Mouse (Mus musculus) spleen, adult 18-20 months (tissue): ENCODE measurements around the gene Abhd2.

Experiments used
- DNase-seq, 2 experiments: peaks; one replicate each; pipeline ENCODE4 v3.0.0; 2022; ENCODE audit warnings: mixed read lengths in 2 of 2

Gene Abhd2

DNA sequence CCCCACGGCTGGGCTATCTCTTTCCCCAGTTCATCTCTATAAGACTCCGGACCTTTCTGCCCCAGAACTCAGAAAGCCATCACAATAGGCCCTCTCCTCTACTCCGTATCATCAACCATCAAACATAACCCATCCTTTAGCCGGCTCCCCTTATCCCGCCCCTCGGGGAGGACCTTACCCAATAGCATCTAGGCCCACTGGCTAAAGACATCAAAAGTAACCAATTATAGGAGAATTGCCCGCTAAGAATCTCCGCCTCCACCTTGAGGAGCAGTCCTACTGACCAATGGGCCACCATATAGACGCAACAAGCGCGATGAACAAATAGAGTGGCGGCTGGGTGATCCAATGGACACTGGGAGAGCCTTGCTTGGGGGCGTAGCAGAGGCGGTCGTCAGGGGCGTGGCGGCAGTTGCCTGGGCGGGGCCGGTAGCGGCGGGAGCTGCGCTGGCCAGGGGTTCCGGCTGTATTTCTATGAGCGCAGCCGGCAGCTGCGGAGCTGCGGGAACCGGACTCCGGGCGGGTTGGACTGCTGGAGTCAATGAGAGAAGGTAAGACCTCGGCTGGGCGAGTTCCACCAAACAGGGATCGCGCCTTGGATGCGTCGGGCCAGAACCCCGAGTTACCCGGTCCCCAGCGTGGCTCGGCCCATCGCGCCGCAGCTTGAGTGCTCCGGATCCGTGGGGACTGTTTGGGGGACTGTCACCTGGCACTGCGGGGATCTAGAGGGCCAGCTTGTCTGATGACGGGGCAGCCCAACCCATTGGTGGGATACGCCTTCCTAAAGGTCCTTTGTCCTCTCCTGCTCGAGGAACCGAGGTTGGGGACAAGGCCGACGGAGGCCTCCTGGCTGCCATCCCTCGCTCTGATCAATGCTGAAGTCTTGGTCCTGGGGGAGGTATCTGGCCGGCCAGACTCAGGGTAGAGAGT is at the start of gene Abhd2:
Abhd2 (plus strand) TSS at position 411 of the 930 bp plus-strand sequence.
- peak; percentile 99 to 100 for DNase-seq

GRCm38 (mm10) chr7:79225477-79225876 is 47.5 kb upstream of the Abhd2 start:
- no peak for DNase-seq

GRCm38 (mm10) chr7:79226172-79226571 is 46.8 kb upstream of the Abhd2 start:
- DNase-seq: no peak

- no peak for DNase-seq
Measured at GRCm38 (mm10) chr7:79226834-79227486, 46.0 kb upstream of the Abhd2 start.

GRCm38 (mm10) chr7:79228471-79228870 is 44.5 kb upstream of the Abhd2 start:
- DNase-seq: peak; percentile 53 to 85

GRCm38 (mm10) chr7:79231577-79231976 is 41.4 kb upstream of the Abhd2 start:
- DNase-seq: no peak

DNA sequence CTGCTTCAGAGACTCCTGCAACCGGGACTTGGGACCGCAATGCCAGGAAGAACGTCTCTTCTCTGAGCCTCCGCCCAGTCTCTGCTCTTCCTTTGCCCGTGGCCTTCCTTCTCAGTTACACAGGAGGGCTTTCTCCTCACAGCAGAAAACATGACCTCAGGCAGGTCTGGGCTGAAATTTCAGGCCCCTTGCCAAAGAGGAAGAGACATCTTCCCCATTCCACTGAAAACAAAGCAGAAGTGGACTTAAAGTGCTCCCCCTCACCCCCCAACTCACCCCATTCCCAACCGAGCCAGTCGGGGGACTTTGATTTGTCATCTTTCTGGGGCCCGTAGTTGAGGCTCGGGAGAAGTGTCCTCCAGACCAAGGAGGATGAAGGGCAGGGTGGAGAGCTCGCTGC is 41.0 kb upstream of the Abhd2 start:
- DNase-seq: no peak

DNA sequence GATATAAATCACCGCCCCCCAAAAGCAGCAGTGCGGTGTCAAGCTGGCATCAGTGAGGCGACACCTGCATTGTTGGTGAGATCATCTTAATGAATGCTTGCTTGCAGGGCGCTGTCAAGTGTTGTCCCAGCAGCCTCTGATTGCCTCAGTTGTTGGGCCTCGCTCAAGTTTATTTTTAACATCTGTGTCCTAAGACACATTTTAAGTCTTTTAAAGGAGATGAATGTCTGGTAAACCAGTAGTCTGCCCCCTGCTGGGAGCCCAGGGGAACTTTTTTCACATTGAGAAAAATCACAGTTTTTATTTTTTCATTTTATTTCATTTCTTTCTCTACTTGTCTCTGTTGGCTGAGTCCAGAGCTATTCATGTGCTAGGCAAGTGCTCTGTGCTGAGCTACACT is 34.3 kb upstream of the Abhd2 start:
- DNase-seq: peak in 1 of 2 experiments; percentile 15

DNA sequence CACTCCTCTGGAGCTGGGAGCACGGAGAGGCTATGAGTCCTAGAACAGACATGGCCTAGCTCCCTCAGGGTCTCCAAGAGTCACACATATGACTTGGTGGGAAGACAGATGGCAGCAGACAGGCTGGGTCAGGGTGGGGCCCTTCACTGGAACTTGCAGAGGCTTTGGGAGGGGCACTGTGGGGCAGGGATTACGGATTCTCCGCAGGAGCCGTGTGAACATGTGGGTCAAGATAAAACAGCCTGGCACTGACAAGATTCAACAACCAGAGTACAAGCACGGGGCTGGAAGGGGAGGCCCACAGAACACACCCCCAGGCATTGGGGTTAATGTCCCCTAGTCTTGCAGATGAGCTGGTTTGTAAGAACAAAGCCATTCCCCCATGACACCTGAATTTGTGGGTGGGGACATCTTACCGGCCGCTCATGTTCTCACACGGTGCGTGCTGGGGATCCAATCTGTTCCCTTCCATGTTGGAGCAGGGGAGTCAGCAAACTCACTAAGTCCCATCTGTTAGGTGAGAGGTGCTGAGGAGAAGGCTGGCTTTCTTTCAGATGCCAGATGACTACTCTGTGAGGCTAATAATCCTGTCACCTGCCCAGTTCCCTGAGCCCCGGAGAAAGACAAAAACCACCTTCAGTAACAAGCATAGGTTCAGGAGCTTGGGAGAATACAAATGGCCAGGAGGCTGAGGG is 30.9 kb upstream of the Abhd2 start:
- no peak for DNase-seq

DNA sequence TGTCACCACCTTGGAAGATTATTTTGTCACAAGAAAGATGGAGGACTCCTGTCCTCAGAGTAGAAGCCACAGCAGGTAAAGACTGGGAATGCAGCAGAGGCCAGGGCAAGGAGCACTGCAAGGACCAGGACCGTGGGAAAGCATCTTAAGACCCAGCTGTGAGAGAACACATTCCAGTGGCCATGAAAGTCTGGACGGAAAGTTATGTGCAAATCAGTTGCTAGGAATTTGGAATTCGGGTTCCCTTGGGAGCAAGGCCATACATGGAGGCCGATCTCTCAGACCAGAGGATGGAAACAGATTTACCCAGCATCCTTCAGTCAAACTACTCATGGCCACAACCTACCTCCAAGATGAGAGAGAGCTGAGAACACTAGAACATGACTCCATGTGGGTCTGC is 29.8 kb upstream of the Abhd2 start:
- DNase-seq: no peak

- DNase-seq: peak in 1 of 2 experiments; percentile 50
Measured at GRCm38 (mm10) chr7:79246039-79246670, 26.8 kb upstream of the Abhd2 start.

DNA sequence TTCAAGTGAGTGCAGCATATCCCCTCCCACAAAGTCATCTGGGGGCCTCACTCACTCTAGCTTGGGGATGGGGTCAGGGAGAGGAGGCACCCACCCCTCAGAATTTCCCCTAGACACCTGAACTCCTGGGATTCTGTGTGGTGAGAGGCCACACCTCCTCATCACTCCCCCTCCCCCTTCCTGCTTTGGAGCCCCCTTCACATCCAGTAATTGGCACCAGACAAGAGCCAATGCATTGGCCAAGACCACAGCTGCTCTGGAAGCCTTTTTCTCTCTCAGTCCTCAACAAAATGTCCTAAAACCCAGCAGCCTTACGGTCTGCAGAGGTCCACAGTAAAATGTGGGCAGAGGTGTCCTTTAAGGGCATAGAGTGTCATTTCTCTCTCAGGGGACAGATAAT is 25.6 kb upstream of the Abhd2 start:
- DNase-seq: no peak

DNA sequence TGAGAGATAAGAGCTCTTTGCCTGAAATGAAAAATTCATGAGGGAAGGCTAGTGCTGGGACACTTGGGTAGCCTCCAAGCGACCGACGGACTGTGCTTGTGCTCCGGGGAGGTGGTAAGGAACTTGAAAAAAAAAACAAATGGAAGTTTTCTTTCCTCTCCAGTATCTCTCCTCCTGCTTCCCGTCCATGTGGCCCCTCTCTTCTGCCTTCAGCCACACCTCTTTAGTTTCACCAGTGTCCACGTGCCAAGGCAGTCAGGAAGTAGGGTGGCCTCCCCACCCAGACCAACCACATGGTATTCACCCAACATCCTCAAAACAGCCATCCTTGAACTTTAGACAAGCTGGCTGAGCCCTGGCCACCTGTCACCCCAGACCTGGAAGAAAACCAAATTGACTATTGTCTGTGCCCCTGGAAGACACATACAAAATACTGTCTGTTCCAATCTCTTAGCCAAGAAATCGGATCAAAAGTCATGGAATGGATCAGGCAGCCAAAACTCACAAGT is 25.1 kb upstream of the Abhd2 start:
- no peak for DNase-seq

DNA sequence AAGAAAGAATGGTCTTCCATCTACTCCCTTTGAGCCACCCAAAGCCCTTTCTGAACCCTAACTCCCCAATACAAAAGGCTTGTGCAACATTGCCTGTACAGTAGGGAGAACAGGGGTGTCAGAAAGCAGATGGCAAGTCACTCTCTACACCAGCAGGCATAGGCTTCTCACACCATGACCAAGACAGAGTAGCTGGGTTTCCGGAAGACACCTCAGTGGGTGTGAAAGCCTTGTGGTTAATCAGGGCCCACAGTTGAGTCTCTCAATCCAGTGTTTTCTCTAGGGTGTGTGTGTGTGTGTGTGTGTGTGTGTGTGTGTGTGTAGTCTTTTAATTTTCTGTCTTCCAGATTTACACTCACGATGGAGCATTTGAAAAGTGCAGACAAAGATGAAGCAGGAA is 23.4 kb upstream of the Abhd2 start:
- DNase-seq: no peak

- no peak for DNase-seq
Measured at GRCm38 (mm10) chr7:79254248-79254888, 18.6 kb upstream of the Abhd2 start.

DNA sequence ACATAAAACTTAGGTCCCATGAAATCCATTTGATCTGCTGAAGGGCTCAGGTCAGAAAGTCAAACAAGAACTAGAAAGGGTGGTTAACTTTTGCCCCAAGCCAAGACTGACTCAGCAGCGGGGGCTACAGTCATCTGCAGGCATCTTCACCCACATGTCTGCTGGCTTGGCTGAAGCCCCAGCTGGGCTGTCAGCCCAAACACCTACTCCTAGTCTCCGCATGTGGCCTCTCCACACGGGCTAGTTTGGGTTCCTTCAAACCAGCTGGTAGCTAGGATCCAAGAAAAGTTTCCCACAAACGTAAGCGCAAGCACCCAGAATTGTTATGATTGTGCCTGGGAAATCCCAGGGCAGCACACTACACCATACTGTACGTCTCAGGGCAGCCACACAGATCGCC is 17.6 kb upstream of the Abhd2 start:
- no peak for DNase-seq

DNA sequence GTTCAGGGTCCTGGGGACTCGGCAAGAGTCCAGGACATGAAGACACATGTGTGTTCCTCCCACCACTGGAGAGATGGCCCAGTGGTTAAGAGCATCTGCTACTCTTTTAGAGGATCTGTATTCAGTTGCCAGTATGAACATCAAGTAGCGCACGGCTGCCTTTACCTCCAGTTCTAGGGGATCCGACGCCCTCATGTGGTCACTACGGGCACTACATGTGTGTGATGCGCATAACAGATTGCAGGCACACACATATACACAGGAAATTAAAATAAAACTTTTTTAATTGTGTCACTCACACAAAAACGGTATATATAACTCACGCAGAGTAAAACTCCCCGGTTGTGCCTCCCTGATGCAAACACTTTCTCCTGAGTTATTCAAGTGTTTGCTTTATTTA is 17.2 kb upstream of the Abhd2 start:
- DNase-seq: no peak

GRCm38 (mm10) chr7:79256716-79257115 is 16.3 kb upstream of the Abhd2 start:
- DNase-seq: no peak

GRCm38 (mm10) chr7:79258981-79259542 is 13.9 kb upstream of the Abhd2 start:
- DNase-seq: no peak

DNA sequence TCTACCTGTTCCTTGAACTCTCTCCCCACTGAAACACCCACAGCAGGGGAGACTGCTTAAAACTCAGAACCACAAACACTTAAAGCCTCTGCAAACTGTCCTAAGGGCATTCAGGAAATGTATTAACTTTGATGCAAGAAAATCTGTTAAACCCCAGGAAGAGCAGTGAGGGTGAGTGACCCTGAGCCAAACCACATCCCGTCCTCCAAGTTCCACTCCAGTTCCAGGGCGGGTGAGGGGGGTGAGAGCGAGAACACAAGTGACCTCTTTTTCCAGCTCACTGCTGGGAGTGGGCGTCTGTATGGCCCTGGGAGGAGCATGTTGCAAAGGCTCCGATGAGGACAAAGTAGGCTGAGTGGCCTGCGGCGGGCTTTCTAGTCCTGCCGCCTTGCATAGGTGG is 10.5 kb upstream of the Abhd2 start:
- no peak for DNase-seq

- DNase-seq: no peak
Measured at GRCm38 (mm10) chr7:79263776-79264175, 9.2 kb upstream of the Abhd2 start.

DNA sequence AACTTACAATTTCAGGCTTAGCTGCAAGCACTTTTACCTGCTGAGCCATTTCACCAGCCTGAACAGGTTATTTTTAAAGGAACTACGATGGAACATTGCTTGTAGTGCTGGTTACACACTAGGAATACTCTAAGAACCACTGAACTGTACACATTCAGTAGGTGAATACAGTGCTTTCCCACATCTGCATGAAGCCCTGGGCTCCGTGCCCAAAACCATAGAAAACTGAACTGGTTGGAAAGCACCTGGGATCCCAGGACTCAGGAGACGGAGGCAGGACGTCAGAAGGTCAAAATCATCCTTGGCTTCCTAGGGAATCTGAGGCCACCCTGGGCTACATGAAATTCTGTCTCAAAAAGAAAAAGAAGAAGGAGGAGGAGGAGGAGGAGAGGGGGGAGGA is 6.8 kb upstream of the Abhd2 start:
- DNase-seq: no peak
